Mouse (Mus musculus) regulatory T cell (primary cell): ENCODE results near the gene Lrp10.

Source experiments
- in situ Hi-C: fragments of 300-600 bp; cut with MboI, MseI; formaldehyde crosslinking; loops from one replicate; pipeline ENCODE4 v1.15.1; 2025; ENCODE audit warnings: high pct_unique_total_duplicates

Lrp10 gene

DNA sequence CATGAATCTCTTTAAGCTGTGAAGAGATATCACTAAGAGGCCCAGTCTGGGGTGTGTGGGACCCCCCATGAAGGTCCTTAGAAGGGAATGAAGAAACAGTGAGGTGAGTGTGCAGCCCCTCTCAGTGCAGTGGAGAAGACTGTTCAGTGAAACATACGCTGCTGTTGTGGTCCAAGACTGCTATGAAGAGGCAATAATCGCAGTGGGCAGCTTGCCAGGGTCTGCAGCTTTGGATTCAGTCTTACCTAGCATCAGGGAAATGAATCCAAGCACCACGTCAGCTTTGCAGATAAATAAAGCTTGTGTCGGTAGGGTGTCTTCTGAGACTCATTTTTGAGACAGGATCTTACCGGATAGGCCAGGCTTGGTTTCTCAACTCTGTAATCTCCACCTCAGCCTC, 8.7 kb downstream of the Lrp10 start:
- in situ Hi-C loops, result no loop called here

DNA sequence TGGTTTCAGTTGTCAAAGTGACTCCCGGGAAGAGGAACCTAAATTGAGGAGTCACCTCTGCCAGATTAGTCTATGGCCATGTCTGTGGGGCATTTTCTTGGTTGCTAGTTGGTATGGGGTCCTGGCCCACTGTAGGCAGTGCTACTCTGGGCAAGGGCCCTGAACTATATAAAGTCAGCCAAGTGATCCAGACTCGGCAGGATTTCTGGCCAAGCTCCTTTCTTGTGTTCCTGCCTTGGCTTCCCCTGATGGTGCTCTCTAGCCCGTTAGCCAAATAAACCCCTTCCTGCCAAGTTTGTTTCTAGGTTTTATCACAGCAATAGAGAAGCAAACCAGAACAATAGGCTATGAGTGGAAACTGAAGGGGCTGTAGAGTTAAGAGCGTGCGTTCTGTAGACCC, 10.8 kb downstream of the Lrp10 start:
- in situ Hi-C loops, result no loop called here

DNA sequence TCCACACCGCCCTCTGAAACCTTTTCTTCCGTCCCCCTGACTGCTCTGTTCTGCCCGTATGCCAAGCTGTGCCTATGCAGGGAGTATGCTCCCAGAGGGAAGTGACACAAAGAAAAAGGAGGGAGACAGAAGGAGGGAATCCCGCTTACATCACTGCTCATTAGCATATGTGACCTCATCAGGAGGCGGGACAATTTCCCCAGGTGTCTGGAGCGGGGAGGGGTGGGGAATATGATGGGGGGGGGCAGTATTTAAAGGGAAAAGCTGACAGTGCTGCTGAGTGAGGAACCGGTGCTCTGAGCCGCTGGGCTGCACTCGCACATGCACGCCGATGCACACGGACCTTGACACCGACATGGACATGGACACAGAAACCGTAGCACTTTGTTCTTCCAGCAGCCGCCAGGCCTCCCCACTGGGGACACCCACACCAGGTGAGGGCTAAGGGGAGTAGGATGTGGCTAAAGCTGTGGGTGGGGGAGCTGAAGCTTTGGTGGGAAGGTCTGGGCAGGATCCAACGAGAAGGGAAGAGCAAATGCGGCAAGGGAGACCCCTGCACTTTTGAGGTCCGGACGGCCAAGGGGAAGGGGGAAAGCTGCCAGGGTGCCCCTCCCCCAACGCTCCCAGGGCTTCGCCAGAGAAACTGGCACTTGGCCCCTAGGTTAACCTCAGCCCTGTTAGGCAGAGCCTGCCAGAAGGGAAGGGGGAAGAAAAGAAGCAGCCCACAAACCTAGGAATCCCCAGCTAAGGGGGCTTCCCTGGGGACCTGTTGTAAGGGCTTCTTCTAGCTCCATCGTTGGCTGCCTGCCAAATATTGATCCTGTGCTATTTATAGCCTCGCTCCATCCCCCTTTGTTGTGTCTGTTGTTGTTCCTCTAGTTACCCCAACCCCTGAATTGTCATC, 12.3 kb downstream of the Lrp10 start, which contains the start of gene Rem2:
TSS of gene Rem2 (plus strand) at position 160 of the 904 bp plus-strand sequence.
- in situ Hi-C loops, result no loop called here

- in situ Hi-C loops, result no loop called here
These were observed 13.4 kb downstream of the Lrp10 start for GRCm38 (mm10) chr14:54477172-54477909.

DNA sequence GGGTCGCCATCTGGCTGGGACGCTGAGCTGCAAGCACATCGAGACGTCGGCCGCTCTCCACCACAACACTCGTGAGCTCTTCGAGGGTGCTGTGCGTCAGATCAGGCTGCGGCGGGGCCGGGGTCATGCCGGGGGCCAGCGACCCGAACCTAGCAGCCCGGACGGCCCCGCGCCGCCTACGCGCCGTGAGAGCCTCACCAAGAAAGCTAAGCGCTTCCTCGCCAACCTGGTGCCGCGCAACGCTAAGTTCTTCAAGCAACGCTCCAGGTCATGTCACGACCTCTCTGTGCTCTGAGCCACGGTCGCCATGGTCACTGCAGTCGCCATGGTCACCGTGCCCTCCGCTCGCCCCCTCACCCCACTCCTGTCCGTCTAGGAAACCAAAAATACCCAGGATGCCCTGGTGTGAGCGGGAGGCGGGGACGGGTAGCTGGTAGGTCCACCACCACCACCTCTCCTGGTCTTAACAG, 15.5 kb downstream of the Lrp10 start:
- in situ Hi-C loops, result no loop called here

DNA sequence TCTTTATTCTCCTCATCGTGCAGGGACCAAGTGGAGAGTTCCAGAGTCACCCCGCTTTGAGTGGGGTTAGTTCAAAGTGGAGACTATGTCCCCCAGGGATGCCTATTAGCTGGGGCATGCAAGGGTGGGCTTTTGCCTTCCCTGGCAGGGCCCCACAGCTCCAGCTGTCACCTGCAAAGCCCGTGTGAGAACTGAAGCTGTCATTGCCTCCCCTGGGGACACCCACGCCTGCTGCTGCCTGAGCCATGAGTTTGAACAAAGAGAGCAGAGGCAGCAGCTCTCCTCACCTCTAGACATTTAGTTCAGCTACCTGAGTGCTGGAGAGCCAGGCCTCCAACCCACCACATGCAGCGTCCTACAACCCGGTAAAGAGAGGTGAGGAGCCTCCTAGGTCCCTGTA, 16.7 kb downstream of the Lrp10 start:
- in situ Hi-C loops, result no loop called here

GRCm38 (mm10) chr14:54481402-54481801, 17.5 kb downstream of the Lrp10 start:
- in situ Hi-C loops, result no loop called here

DNA sequence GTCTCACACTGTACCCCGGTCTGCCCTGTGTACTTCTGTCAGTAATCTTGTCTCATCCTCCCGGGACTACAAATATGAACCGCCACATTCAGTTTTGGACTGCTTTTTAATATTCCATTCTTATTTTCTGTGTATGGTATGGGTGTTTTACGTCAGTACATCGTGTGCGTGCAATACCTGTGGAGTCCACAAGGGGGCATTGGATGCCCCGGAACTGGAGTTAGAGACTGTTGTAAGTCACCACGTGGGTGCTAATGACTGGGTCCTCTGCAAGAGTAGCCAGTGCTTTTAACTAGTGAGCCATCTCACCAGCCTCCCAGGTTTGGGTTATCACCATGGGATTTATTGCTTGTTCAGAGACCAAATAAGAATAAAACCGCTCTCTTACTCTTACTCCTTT, 18.6 kb downstream of the Lrp10 start:
- in situ Hi-C loops, result no loop called here

GRCm38 (mm10) chr14:54485899-54486298, 22.0 kb downstream of the Lrp10 start:
- in situ Hi-C loops, result no loop called here

DNA sequence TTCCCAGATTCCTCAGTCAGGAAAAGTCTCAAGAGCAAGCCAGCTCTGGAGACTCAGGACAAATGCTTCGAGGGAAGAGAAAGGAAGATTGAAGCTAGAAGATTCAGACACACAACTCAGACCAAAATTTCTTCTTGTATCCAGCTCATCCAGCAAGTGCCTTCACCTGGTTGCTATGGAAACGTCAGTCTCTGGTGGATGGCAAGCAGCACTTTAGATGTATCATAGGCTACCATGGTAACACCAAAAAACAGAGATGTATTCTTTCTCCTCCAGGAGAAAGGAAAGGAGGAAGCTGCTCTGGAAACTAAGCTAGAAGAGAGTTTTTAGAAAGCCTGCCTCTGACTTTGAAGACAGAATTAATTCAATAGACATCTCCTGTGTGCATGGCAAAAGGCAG, 23.8 kb downstream of the Lrp10 start:
- in situ Hi-C loops, result no loop called here

DNA sequence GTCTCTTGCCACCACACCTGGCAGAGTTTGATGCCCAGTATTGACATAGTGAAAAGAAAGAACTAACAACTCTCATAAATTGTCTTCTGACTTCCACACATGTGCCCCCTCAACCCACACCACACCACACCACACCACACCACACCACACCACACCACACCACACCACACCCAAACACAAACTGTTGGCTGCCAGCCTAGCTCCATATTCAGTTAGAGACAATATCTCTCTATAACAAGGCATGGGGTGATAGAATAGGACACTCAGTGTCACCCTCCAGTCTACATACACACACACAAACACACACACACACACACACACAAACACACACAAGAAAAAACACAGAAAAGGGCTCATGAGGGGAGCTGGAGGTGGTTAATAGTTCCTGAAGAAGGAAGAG, 24.4 kb downstream of the Lrp10 start:
- in situ Hi-C loops, result no loop called here

GRCm38 (mm10) chr14:54492345-54493131, 28.6 kb downstream of the Lrp10 start:
- in situ Hi-C loops, result no loop called here

- in situ Hi-C loops, result no loop called here
These were observed 29.3 kb downstream of the Lrp10 start for GRCm38 (mm10) chr14:54493236-54493635.

- in situ Hi-C loops, result no loop called here
These were observed 30.3 kb downstream of the Lrp10 start for GRCm38 (mm10) chr14:54494234-54494633.

- in situ Hi-C loops, result no loop called here
These were observed 32.8 kb downstream of the Lrp10 start for GRCm38 (mm10) chr14:54496706-54497105.

GRCm38 (mm10) chr14:54499330-54499729, 35.4 kb downstream of the Lrp10 start:
- in situ Hi-C loops, result no loop called here

- in situ Hi-C loops, result loop anchor here (5.0 kb wide), 1 partner anchor 34 kb away; no protein-coding TSS in a partner anchor
These were observed 37.4 kb downstream of the Lrp10 start for GRCm38 (mm10) chr14:54501365-54501764.

DNA sequence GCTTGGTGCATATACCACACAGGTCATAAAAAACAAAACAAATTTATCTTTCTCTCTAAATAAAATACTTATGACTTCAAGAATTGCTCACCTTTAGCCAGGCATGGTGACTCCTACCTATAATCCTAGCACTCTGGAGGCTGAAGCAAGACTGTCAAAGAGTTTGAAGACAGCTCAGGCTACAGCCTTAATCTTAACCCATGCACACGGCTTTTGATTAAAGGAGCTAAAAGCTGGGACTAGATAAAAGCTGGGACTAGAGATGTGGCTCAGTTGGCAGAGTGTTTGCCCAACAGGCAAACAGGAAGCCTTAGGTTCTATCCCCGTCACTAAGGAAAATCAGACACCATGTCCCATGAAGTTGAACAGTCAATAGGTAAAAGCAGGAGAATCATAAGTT, 39.2 kb downstream of the Lrp10 start:
- in situ Hi-C loops, result loop anchor here (5.0 kb wide), 1 partner anchor 36 kb away; no protein-coding TSS in a partner anchor

DNA sequence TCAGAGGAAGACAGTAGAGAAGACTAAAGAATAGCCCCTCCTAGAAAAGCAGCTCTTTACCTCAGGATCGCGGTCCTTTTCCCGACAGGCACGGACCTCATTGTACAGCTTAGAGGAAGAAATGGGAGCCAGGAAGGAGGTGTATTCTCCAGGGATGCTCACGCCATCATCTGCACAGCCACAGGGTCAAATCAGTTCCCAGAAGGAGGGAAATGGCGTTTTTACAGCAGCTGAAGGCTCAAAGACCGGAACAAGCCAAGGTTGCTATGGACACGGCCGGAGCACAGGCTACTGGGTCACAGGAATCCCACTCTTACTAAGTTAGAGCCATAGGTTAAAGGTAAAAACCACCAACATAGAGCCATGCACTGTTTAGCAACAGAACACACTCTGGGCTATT, 45.8 kb downstream of the Lrp10 start:
- in situ Hi-C loops, result loop anchor here (5.0 kb wide), 1 partner anchor 87 kb away; no protein-coding TSS in a partner anchor

- in situ Hi-C loops, result no loop called here
These were observed 52.9 kb downstream of the Lrp10 start for GRCm38 (mm10) chr14:54516710-54517310.
